Mouse (Mus musculus): ENCODE results near the gene Nedd4.
"Not testable (repeated sequence)": the region's sequence is repeated elsewhere in the genome, so short reads cannot be mapped to it uniquely, and the experiment has no call there.

Gene Nedd4

GRCm38 (mm10) chr9:72661895-72662661 lies at the start of gene Nedd4:
TSS of gene Nedd4 (plus strand) at chr9:72662346.
- DNase-seq, result peak; percentile 98

- peak; percentile 29 to 57 for DNase-seq
Observed at GRCm38 (mm10) chr9:72613884-72614283, 48.3 kb upstream of the Nedd4 start.

GRCm38 (mm10) chr9:72614786-72615480 lies 47.2 kb upstream of the Nedd4 start:
- no peak for DNase-seq

GRCm38 (mm10) chr9:72618037-72618436 lies 44.1 kb upstream of the Nedd4 start:
- DNase-seq, result no peak

GRCm38 (mm10) chr9:72623605-72624004 lies 38.5 kb upstream of the Nedd4 start:
- DNase-seq, result no peak

- DNase-seq, result no peak
Observed at GRCm38 (mm10) chr9:72627598-72627997, 34.5 kb upstream of the Nedd4 start.

- DNase-seq, result no peak
Observed at GRCm38 (mm10) chr9:72628591-72628990, 33.6 kb upstream of the Nedd4 start.

- DNase-seq, result no peak
Observed at GRCm38 (mm10) chr9:72632198-72632597, 29.9 kb upstream of the Nedd4 start.

GRCm38 (mm10) chr9:72635134-72635533 lies 27.0 kb upstream of the Nedd4 start:
- peak in 1 of 2 experiments; percentile 25 for DNase-seq

GRCm38 (mm10) chr9:72636547-72636946 lies 25.6 kb upstream of the Nedd4 start:
- DNase-seq, result no peak

- DNase-seq, result no peak
Observed at GRCm38 (mm10) chr9:72637243-72637642, 24.9 kb upstream of the Nedd4 start.

GRCm38 (mm10) chr9:72638951-72639842 lies 22.9 kb upstream of the Nedd4 start:
- DNase-seq, result no peak

GRCm38 (mm10) chr9:72639843-72640621 lies 22.1 kb upstream of the Nedd4 start:
- peak; percentile 82 to 84 for DNase-seq

GRCm38 (mm10) chr9:72640642-72641041 lies 21.5 kb upstream of the Nedd4 start:
- no peak for DNase-seq

- DNase-seq, result no peak
Observed at GRCm38 (mm10) chr9:72641093-72641680, 21.0 kb upstream of the Nedd4 start.

GRCm38 (mm10) chr9:72642756-72643447 lies 19.2 kb upstream of the Nedd4 start:
- DNase-seq, result not testable (repeated sequence)

- DNase-seq, result no peak
Observed at GRCm38 (mm10) chr9:72643651-72644417, 18.3 kb upstream of the Nedd4 start.

- DNase-seq, result no peak
Observed at GRCm38 (mm10) chr9:72644418-72645110, 17.6 kb upstream of the Nedd4 start.

- no peak for DNase-seq
Observed at GRCm38 (mm10) chr9:72649781-72650180, 12.4 kb upstream of the Nedd4 start.

GRCm38 (mm10) chr9:72652961-72653360 lies 9.2 kb upstream of the Nedd4 start:
- no peak for DNase-seq

Measured in cerebellum, postnatal 25 days (tissue).